Mouse (Mus musculus) lung, postnatal 36 days (tissue): ENCODE measurements around the gene Med12.
"Not testable (repeated sequence)": the region's sequence is repeated elsewhere in the genome, so short reads cannot be mapped to it uniquely, and the experiment has no call there.

Source experiments
- DNase-seq: peaks from one replicate; pipeline ENCODE4 v3.0.0; 2022; ENCODE audit warnings: mixed read lengths

Gene Med12

DNA sequence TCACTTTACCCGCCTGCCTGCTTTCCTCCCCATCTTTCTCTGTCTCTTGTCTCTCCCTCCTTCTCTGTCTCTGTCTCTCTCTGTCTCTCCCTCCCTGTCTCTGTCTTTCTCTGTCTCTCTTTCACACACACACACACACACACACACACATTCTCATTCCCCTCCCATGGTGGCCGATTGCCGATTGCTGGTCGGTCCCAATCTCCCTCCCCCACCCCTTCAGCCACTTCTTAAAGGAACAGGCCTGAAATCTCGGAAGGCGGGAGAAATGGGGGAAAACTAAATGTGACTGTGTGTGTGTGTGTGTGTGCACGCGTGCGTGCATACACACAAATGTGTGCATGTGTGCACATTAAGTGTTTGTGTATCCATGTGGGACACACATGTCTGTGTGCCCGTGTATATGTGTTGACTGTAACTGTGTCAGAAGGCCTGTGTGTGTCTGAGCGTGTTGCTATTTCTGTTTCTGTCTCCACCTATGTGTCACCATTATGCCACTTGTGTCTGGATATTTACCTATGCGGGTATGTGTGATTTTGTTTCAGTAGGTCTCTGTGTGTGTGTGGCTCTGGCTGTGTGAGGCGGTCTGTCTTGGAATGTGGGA, 26.7 kb downstream of the Med12 start:
- DNase-seq = no peak

DNA sequence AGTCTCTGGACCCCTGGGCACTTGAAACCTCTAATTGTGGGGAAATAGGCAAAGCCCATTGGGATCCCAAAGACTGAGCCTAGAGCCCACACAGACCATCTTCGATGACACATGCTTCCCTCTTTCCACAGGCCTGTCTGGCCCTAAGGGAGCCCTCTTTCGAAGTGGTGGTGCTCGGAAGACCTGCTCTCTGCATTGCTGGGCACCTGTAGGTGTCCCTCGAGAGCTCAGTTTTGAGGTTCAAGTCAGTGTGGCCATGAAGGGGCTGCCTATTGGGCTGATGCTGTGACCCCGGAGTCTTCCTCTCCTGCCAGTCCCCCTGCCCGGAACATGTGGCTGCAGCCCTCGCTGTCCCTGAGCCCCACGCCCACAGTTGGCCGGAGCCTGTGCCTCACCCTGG, 27.8 kb downstream of the Med12 start:
- DNase-seq = no peak

DNA sequence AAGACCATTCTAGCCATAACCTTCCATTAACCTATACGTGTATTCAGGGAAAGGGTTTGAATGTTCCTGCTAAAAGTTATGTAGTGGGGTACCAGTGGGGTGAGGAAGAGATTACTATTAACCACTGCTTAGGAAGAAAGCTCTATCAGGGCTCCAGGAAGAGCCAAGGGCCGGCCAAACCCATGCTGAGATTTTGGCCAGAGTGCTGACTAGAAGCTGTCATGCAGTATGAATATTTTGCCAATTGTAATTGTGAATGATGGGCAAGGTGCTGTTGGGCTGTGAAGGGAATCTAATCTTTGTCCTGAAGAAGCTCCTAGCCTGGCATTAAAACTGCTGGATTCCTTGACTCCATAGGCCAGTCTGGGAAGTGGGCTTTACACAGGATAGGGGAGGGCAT, 30.8 kb downstream of the Med12 start:
- no peak for DNase-seq

DNA sequence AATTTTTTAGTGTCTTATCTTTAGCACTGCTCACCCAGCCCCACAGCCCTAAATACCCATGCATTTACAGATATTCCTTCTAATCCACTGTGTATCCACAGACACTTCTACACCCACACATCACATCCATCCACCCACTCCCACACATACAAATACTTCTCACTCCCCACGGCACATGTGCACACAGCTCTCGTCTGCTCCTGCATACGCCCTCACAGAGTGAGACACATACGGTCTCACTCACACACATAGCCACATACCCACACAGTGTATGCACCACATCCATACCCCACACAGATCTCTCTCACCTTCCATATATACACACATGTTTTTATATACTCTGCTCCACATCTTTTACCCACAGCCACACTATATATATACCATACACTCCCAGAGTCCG, 35.5 kb downstream of the Med12 start:
- no peak for DNase-seq

DNA sequence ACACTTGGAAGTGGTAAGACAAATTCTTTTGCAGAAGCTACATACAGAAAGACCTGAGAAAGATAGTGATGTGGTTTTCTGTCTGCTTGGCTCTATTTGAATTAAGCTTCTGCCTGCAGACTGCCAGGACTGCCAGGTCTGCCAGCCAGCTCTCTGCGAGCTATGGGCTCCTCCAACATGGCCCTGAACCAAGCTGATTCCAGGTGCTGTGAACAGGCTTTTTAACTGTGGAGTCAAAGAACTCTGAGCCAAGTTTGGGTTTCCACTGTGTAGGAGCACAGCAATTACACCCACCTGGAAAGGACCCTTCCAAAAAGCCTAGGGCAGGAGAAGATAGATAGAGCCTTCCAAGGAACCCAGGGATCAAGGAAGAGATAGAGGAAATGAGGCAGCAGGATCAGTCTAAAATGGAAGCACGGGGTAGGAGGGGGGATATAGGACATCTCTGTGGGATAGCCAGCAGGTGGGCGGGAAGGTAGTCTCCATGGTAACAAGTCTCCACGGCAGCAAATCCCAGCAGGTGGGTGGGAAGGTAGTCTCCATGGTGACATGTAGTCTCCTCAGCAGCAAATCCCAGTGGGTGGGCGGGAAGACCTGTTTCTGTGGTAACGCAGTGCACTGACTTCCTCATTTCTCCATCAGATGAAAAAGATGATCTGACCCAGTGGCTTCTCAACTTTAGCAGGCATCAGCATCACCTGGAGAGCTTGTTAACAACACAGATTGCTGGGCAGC, 40.0 kb downstream of the Med12 start:
- DNase-seq = no peak

DNA sequence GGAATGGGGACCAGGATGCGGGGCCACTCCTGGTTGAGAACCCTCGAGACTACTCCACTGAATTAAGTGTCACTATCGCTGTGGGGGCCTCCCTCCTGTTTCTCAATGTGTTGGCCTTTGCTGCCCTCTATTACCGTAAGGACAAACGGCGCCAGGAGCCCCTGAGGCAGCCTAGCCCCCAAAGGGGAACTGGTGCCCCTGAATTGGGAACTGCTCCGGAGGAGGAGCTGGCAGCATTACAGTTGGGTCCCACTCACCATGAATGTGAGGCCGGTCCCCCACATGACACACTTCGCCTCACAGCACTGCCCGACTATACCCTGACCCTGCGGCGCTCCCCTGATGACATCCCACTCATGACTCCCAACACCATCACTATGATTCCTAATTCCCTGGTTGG, 45.9 kb downstream of the Med12 start:
- no peak for DNase-seq

DNA sequence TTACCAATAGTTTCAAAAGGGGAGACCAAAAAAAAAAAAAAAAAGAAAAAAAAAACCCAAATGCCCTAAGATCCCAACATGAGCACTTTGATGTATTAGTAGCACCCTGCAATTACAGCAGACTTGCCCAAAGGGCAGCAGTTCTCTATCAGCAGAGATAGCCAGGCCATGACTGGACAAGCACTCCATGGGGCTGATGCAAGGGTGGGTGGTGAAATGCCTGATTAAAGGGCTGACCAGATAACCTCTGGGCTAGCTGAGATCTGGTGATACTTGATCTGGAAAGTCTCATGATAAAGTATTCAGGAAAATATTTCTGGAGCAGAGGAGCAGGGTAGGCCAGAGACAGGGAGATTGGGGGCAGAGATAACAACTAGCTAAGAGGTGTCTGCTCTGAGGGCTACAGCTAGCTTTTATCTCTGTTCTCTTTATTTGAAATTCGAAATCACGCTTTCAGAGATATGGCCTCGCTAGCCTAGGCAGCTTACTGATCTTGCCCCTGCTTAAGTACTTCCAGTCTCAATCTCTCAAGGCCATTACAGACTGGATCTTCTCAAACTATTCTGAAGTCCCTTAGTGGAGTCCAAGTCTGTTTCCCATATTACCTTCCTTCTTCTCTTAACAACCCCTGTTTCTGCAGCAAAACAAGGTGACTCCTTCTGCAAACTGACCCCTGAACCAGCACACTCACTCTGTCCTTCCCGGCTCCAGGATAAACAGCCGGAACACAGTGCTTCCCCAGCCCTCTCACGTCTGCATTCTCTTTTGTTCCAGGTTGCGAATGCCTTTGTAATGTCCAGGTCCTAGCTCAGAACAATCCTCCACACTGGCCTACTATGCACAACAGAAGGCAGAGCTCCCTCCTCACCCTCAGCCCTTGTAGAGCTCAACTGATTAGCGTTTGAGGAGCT, 52.4 kb downstream of the Med12 start:
- DNase-seq = no peak

DNA sequence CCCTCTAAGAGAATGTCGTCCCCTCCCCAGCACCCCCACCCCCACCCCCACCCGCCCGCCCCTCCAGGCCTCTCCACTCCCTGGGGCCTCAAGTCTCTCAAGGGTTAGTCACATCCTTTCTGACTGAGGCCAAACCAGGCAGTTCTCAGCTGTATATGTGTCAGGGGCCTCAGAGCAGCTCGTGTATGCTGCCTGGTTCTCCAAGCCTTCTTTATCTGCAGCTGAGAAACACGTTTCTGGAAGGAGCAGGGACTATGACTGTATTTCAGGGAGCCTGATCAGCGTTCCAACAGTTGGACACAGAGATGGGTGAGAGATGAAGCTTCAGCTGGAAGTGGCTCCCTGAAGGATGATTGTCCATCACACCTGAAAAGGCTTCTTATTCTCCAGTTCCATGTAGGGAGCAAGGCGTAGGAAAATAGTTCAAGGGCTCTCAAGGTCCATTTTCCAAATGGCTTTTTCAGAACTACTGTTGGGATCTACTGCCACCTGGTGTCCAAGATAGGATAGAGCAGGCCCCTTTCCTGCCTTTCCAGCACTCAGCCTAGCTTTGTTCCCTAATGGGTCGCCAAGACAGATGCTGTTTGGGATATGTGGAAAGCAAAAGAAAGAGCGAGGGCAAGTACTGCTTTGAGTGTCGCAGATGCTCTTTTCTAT, 55.7 kb downstream of the Med12 start:
- DNase-seq = peak; percentile 74

DNA sequence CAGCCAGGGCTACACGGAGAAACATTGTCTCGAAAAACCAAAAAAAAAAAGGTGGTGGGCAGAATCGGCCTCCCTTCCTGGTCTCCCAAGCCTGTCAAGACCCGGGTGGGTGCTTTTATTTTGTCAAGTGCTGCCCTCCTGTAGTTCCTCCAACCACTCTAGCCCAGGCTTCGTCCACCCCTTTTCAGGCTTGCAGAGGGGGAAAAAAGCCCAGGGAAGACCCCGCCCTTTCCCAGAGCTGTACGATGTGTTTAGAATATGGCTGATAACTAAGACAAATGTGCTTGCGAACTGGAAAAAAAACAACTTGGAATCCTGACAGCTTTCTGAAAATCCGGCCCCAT, 58.2 kb downstream of the Med12 start:
- DNase-seq = no peak

DNA sequence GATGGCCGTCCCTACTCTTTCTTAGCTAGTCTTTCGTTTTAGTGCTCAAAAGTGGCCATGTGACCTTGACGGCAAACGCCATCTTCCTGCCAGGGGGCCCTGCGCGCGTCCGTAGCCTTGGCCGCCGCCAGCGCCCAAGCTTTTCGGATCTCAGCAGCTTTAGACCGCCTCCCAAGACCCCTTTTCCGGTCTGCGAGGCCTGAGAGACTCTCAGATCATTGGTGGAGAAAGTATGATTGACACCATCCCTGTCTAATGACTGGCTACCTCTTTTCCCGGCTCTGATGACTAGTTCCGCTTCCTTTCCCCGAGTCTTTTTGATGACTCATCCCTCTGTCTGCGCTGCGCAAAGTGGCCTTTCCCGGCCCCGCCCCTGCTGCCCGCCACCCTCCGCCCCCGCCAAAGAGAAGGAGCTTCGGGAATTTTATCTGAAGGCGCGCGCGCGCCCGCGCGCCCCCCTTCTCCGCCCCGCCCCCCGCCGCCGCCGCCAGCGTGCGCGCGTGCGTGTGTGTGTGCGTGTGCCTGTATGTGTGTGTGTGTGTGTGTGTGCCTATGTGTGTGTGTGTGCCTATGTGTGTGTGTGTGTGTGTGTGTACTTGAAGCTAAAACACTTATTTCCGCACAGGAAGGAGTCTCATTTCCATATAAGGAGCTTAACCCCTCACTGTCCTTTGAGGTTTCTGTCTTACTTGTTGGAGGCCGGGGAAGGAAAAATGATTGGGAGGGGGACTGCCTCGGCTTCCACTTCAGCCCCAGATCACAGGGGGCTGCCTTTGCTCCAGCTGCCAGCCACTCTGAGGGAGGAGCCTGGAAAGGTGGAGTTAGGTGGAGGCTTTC, 58.8 kb downstream of the Med12 start:
- DNase-seq = peak; percentile 94

DNA sequence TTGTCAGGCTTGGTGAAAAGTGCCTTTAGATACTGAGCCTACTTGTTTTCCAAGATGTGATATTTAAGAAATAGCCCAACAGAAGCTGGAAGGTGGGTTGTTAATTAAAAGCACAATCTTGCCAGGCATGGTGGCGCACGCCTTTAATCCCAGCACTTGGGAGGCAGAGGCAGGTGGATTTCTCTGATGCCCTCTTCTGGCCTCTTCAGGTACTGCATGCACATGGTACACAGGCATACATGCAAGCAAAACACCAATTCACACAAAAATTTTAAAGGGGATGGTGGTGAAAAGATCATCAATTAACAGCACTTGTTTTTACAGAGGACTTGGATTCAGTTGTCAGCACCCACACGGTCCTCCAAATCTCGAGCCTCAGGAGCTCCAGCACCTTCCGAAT, 60.8 kb downstream of the Med12 start:
- DNase-seq = no peak

DNA sequence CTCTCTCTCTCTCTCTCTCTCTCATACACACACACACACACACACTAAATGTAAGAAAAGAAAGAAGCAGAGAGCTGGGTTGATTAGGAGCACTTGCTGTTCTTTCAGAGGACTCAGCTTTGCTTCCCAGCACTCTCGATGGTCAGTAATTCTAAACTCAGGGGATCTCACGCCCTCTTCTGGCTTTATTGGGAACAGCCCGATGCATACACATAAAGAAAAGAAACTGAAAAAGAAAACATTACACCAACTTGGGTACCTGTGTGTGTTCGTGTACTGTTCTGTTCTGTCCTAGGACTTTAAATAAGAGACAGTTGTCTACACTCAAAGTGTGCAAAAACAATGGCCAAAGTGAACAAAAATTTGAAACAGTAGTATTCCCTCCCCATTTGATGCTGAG, 64.8 kb downstream of the Med12 start:
- DNase-seq = no peak

DNA sequence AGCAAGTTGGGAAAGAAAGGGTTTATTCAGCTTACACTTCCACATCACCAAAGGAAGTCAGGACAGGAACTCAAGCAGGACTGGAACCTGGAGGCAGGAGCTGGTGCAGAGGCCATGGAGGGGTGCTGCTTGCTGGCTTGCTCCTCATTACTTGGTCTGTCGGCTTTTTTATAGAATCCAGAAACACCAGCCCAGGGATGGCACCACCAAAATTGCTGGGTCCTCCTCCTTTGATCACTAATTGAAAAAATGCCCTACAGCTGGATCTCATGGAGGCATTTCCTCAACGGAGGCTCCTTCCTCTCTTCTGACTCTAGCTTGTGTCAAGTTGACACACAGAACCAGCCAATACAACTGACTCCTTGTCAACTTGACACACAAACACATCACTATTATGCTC, 69.0 kb downstream of the Med12 start:
- DNase-seq = not testable (repeated sequence)

DNA sequence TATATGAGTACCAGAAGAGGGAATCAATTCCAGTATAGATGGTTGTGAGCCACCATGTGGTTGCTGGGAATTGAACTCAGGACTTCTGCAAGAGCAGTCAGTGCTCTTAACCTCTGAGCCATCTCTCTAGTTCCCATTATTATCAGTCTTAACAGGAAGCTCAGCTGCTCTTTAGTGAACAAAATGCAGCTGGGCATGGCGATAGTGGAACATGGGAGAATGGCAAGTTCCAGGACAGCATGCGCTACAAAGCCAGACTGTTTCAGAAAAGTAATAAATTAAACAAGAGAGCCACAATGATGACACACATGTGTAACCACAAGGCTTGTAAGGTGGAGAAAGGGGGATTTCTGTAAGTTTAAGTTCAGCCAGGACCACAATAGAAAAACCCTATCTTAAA, 71.6 kb downstream of the Med12 start:
- no peak for DNase-seq

DNA sequence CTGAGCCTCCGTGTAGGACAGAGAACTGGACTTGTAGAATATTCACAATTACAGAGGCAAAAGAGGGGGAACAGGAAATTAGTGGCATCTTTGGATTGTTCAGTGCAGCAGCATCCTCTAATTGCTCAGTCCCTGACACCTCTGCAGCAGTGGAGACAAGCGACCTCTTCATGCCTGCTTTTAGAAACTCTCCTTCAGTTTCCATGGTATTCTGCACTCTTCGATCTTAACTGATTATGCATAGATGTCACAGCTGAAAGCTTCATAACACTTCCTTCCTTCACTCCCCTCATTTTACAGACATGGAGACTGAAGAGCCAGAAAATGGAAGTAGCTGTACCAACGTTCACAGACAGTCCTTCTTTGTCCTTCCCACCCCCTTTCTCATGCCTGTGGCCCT, 72.6 kb downstream of the Med12 start:
- no peak for DNase-seq
